Mouse (Mus musculus): Measurements from ENCODE around the gene Fam219a. TPM values are rescaled to one million over a fixed set of nuclear protein-coding genes. Genes with fewer than 3 reads are reported as not detected.

Gene Fam219a
- total and polyA plus RNA-seq, 3 experiments: 13.4 to 15.8 (median 14.4) TPM

DNA sequence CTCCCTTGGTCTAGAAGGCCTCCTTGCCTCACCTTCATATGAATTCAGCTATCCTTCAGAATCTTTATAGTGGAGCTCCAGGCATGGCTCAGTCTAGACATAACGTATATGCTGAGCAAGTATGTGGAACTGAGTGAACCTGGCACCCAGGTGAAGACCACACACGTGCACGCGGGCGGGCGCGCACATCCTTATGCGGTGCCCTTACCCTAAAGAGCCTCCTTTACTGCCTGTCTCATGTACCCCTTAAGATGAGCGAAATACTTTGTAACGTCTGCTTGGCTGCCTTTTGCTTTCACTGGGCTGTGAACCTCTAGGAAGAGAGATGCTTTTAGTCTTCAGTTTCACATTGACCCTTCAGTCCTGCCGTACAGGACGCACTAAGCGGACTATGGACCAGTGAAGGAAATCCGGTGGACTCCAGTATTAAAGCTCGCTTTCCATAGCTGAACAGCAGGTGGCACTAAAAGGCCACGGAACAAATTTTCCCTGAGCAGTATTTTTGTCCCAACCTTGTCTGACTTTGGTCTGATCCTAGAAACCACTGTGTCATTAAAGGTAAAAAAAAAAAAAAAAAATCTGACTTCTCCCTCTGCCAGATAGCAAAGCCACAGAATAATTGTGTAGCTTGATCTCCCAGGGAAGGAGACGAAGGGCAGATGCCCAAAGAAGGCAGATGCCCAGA, 100.8 kb downstream of the Fam219a start:
- H3K79me2 ChIP-seq (replicated peaks; ENCODE audit: control insufficient read depth, insufficient read depth, low read length): no peaks in the 10 kb centered on the region
- no peaks in the 10 kb centered on the region; the same call in 1 of the 2 replicates for H3K36me3 ChIP-seq (ENCODE audit: control insufficient read depth, insufficient read depth, low read length)
- H3K4me3 ChIP-seq: no peak overlapping the region
- intact Hi-C loops (cut with DNase I): loop anchor here (1.0 to 10.0 kb wide), 7 partner anchors 34 to 744 kb away; partner anchors contain the start of gene Dnaja1
- peak; percentile 66 to 72 for DNase-seq
- H3K27ac ChIP-seq: 0 out of 2 replicates have a peak overlapping the region, but pooled peaks have one; percentile 13
- no peak overlapping the region for H3K9ac ChIP-seq (ENCODE audit: low read depth, low read length)
- TF ChIP-seq EP300 (IDR thresholded peaks at IDR 0.05; ENCODE audit: insufficient read depth, low read depth, low read length) (0 out of 2 replicates have a peak, but pooled peaks have one; percentile 37), CTCF (IDR thresholded peaks at IDR 0.05) (peak; percentile 83), POLR2A (IDR thresholded peaks at IDR 0.05; ENCODE audit: insufficient read depth, low read depth, low read length) (no peak)
- H3K27me3 ChIP-seq (ENCODE audit: control insufficient read depth, insufficient read depth, low read length): no peaks in the 10 kb centered on the region
- H3K4me1 ChIP-seq (ENCODE audit: control insufficient read depth, insufficient read depth, low read length): peaks cover 2% of the 10 kb centered on the region
- WGBS: 49% methylated on average over 17 of the region's 17 CpGs

Other genes with a start within 250 kb of the Fam219a start
- 10 to 100 TPM; 37.3 to 43.7 TPM for gene Ubap1, start 220.5 kb downstream of the Fam219a start, total RNA-seq (2021)
- gene Ubap1, start 220.5 kb downstream of the Fam219a start, polyA plus RNA-seq (2012; rRNA removed): 21.8 and 37.1 TPM in 2 replicates
- under 1 TPM; 0.10 to 0.70 TPM for gene Kif24, start 104.7 kb downstream of the Fam219a start, total RNA-seq (2021)
- gene Kif24, start 104.7 kb downstream of the Fam219a start, polyA plus RNA-seq (2012; rRNA removed): 0.29 and 0.41 TPM in 2 replicates
- 10 to 100 TPM; 27.5 to 30.8 TPM for gene Nudt2, start 104.4 kb downstream of the Fam219a start, total RNA-seq (2021)
- 28.9 and 41.9 TPM in 2 replicates for gene Nudt2, start 104.4 kb downstream of the Fam219a start, polyA plus RNA-seq (2012; rRNA removed)
- 10 to 100 TPM; 11.6 to 12.0 TPM for gene AI464131, start 66.5 kb downstream of the Fam219a start, total RNA-seq (2021)
- gene AI464131, start 66.5 kb downstream of the Fam219a start, polyA plus RNA-seq (2012; rRNA removed): 7.6 and 11.0 TPM in 2 replicates
- gene 1110017D15Rik, start 52.2 kb downstream of the Fam219a start, total RNA-seq (2021): not detected
- 0.94 and 3.2 TPM in 2 replicates for gene 1110017D15Rik, start 52.2 kb downstream of the Fam219a start, polyA plus RNA-seq (2012; rRNA removed)
- gene Dnaic1, start 237 bp upstream of the Fam219a start, total RNA-seq (2021): 1 to 10 TPM in 1 of 2 experiments, under 1 TPM in 1; 0.94 to 2.3 TPM
- gene Dnaic1, start 237 bp upstream of the Fam219a start, polyA plus RNA-seq (2012; rRNA removed): 7.3 and 8.6 TPM in 2 replicates
- 1 to 10 TPM; 8.1 to 8.3 TPM for gene Enho, start 70.8 kb upstream of the Fam219a start, total RNA-seq (2021)
- 20.4 and 22.3 TPM in 2 replicates for gene Enho, start 70.8 kb upstream of the Fam219a start, polyA plus RNA-seq (2012; rRNA removed)
- 1 to 10 TPM; 4.1 to 5.4 TPM for gene Cntfr, start 127.6 kb upstream of the Fam219a start, total RNA-seq (2021)
- gene Cntfr, start 127.6 kb upstream of the Fam219a start, polyA plus RNA-seq (2012; rRNA removed): 8.5 and 11.4 TPM in 2 replicates
- 10 to 100 TPM; 88.2 to 99.3 TPM for gene Il11ra1, start 130.5 kb upstream of the Fam219a start, total RNA-seq (2021)
- 79.9 and 108 TPM in 2 replicates for gene Il11ra1, start 130.5 kb upstream of the Fam219a start, polyA plus RNA-seq (2012; rRNA removed)
- gene Rpp25l, start 144.0 kb upstream of the Fam219a start, total RNA-seq (2021): 10 to 100 TPM; 30.1 to 32.3 TPM
- gene Rpp25l, start 144.0 kb upstream of the Fam219a start, polyA plus RNA-seq (2012; rRNA removed): 33.2 and 33.8 TPM in 2 replicates
- 10 to 100 TPM; 68.4 to 75.7 TPM for gene Dctn3, start 153.6 kb upstream of the Fam219a start, total RNA-seq (2021)
- gene Dctn3, start 153.6 kb upstream of the Fam219a start, polyA plus RNA-seq (2012; rRNA removed): 49.1 and 54.3 TPM in 2 replicates
- gene Arid3c, start 161.6 kb upstream of the Fam219a start, total RNA-seq (2021): not detected
- gene Arid3c, start 161.6 kb upstream of the Fam219a start, polyA plus RNA-seq (2012; rRNA removed): not detected in 2 replicates
- 10 to 100 TPM; 42.5 to 52.7 TPM for gene Galt, start 185.7 kb upstream of the Fam219a start, total RNA-seq (2021)
- 136 and 137 TPM in 2 replicates for gene Galt, start 185.7 kb upstream of the Fam219a start, polyA plus RNA-seq (2012; rRNA removed)
- 10 to 100 TPM; 19.6 to 20.7 TPM for gene Sigmar1, start 186.6 kb upstream of the Fam219a start, total RNA-seq (2021)
- 33.2 and 47.7 TPM in 2 replicates for gene Sigmar1, start 186.6 kb upstream of the Fam219a start, polyA plus RNA-seq (2012; rRNA removed)
- 10 to 100 TPM; 17.7 to 20.2 TPM for gene Ccl27a, start 204.7 kb upstream of the Fam219a start, total RNA-seq (2021)
- 23.0 and 23.6 TPM in 2 replicates for gene Ccl27a, start 204.7 kb upstream of the Fam219a start, polyA plus RNA-seq (2012; rRNA removed)